Mouse (Mus musculus) small intestine, adult 2 months (tissue): ENCODE measurements around the gene C8a. TPM values are rescaled to one million over a fixed set of nuclear protein-coding genes. Genes with fewer than 3 reads are reported as not detected.

Source experiments
- H3K27ac ChIP-seq: fragments of 200-500 bp; 2 replicates; pipeline ENCODE4 v1.5.1; 2012; ENCODE audit warnings: low read depth, low read length, control low read depth, inconsistent platforms; ENCODE audit not compliant: insufficient read depth
- H3K27me3 ChIP-seq: fragments of 200-500 bp; 2 replicates; pipeline ENCODE4 v1.6.1; 2012; ENCODE audit warnings: mild to moderate bottlenecking, moderate library complexity, low read length, inconsistent platforms; ENCODE audit not compliant: control insufficient read depth, insufficient read depth
- H3K36me3 ChIP-seq: fragments of 200-500 bp; 2 replicates; pipeline ENCODE4 v1.6.1; 2012; ENCODE audit warnings: mild to moderate bottlenecking, low read length, control low read depth, inconsistent platforms; ENCODE audit not compliant: control insufficient read depth, insufficient read depth
- H3K4me1 ChIP-seq: fragments of 200-500 bp; 2 replicates; pipeline ENCODE4 v1.6.1; 2012; ENCODE audit warnings: low read length, inconsistent platforms, mixed read lengths; ENCODE audit not compliant: control insufficient read depth, insufficient read depth, insufficient read length
- H3K4me3 ChIP-seq: fragments of 200-500 bp; 2 replicates; pipeline ENCODE4 v1.5.1; 2012; ENCODE audit warnings: low read depth, mild to moderate bottlenecking, control low read depth, inconsistent platforms, low read length, moderate library complexity
- CTCF ChIP-seq: fragments of 200-500 bp; IDR thresholded peaks from 2 replicates; pipeline ENCODE4 v1.5.1; 2012; ENCODE audit warnings: low read depth, mild to moderate bottlenecking, control low read depth, inconsistent platforms, low read length, moderate library complexity, mixed read lengths; ENCODE audit not compliant: insufficient replicate concordance, insufficient read length; ENCODE audit errors: extremely low read depth
- POLR2A ChIP-seq: fragments of 200-500 bp; IDR thresholded peaks from 2 replicates; pipeline ENCODE4 v1.6.1; 2012; ENCODE audit warnings: low read depth, mild to moderate bottlenecking, control low read depth, inconsistent platforms, low read length, moderate library complexity
- WGBS: fragments of 180-500 bp; shearing (Covaris S2); methylation state at CpG from one replicate; pipeline ENCODE4 v1.1.7; 2018; 5-methylcytosine and 5-hydroxymethylcytosine counted together
- polyA plus RNA-seq: library from polyadenylated mRNA; depleted of rRNA; stranded (reverse); fragments of >200 nt; gene quantifications from 2 replicates; pipeline ENCODE4 v1.2.3, GENCODE M21; 2012; rRNA removed

C8a gene
- polyA plus RNA-seq, 1 experiment = 0.04 TPM

DNA sequence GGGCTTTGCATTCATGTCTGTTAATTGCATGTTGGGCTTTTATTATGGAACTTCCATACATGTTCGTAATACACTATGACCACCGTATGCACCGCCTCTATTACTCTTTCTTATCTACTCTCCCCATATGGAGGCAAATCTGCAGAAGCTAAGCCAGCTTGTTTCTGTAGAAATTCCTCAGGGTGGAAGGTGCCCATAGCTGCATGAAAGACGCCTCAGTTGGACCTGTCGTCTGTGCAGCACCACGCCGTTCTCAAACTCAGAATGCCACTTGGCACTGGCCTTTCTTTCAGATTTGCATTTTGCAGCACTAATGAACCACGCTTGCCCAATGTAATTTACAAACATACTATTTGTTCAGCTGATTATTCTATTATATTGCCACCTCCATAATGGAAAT is 106.6 kb downstream of the C8a start:
- H3K4me3 ChIP-seq = no peak overlapping the region
- H3K27ac ChIP-seq = no peak overlapping the region
- TF ChIP-seq POLR2A = no peak
- TF ChIP-seq CTCF = no peak
- H3K27me3 ChIP-seq = no peaks in the 10 kb centered on the region
- no peaks in the 10 kb centered on the region for H3K36me3 ChIP-seq
- 80% methylated on average over 8 of the region's 8 CpGs for WGBS
- H3K4me1 ChIP-seq = no peaks in the 10 kb centered on the region

DNA sequence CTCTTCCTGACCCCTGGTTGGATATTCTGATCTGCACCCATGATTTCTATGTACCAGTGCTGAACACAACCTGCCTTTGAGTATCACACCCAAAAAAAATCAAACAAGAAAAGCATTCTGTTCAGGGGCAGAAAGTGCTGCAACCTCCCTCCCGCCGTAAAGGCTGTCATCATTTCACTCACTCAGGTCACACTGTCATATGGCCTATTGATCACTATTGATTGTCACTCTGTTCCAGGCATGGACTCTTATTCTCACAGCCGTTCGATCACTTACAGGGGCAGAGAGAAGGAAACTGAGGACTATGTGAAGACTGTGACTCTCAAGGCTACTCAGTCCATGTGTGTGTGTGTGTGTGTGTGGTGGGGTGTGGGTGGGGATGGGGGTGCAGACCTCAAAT is 108.0 kb downstream of the C8a start:
- TF ChIP-seq CTCF = no peak
- no peak for TF ChIP-seq POLR2A
- Histone ChIP-seq H3K27ac (no peak overlapping the region), H3K27me3 (no peaks in the 10 kb centered on the region), H3K36me3 (no peaks in the 10 kb centered on the region), H3K4me1 (no peaks in the 10 kb centered on the region), H3K4me3 (no peak overlapping the region)
- WGBS = 53% methylated on average over 4 of the region's 4 CpGs

DNA sequence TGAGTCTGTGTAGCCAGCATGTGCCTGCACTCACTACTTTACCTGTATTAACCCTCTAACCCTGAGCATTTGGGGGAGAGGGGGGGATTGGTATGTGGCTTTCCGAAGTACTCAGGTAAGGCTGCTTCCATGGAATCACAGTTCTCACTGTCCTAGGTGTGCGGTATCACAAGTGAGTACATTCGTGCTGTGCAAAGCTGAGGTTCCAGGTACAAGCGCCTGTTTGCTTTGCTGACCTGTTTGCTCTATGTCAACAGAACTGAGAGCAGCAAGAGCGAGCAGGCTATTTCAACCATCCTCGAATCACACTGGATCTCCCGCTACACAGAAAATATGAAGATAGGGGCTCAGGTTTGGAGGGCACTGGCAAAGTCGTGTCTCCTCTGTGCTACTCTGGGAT is 110.1 kb downstream of the C8a start, which contains the start of gene C8b:
Gene C8b (plus strand): TSS at position 253 of the 400 bp plus-strand sequence.
- 43% methylated on average over 8 of the region's 8 CpGs for WGBS
- no peak within 1 kb of the TSS for H3K4me3 ChIP-seq
- H3K27ac ChIP-seq = no peak within 1 kb of the TSS

More for the DNA sequence above, 110.1 kb downstream of the C8a start, which contains the start of gene C8b:
- Histone ChIP-seq H3K27me3 (no peaks in the 10 kb centered on the region), H3K4me1 (no peaks in the 10 kb centered on the region), H3K36me3 (no peaks in the 10 kb centered on the region)
- TF ChIP-seq CTCF = no peak
- TF ChIP-seq POLR2A = no peak

Other genes with a start within 250 kb of the C8a start
- not detected in 2 replicates for gene C8b, start 110.1 kb downstream of the C8a start, polyA plus RNA-seq
- gene Gm17662, start 19.1 kb downstream of the C8a start, polyA plus RNA-seq = not detected in 2 replicates
- 0.10 TPM in 1 of 2 replicates, not detected in the other for gene Fyb2, start 37.1 kb upstream of the C8a start, polyA plus RNA-seq
- 1.0 and 1.2 TPM in 2 replicates for gene Prkaa2, start 233.5 kb upstream of the C8a start, polyA plus RNA-seq